Mouse (Mus musculus): ENCODE results near the gene Mrgprd. TPM values are rescaled to one million over a fixed set of nuclear protein-coding genes. Genes with fewer than 3 reads are reported as not detected.

The Mrgprd gene
- total RNA-seq (2012; rRNA removed) (not detected in 2 replicates), total RNA-seq (2014; rRNA removed) (not detected in 2 replicates), polyA plus RNA-seq (2012; ENCODE audit: insufficient read length, low read depth) (not detected in 2 replicates)

GRCm38 (mm10) chr7:145314785-145315411, at the start of gene Mrgprd:
Mrgprd (plus strand) TSS chr7:145314835.
- no peaks in the 10 kb centered on the region for H3K9me3 ChIP-seq (replicated peaks; ENCODE audit: low read length)
- H3K27me3 ChIP-seq (replicated peaks): peaks cover 62% of the 10 kb centered on the region
- H3K79me2 ChIP-seq (replicated peaks; ENCODE audit: control insufficient read depth, extremely low read depth, insufficient read depth, poor library complexity, severe bottlenecking): no peaks in the 10 kb centered on the region
- no peak for DNase-seq (ENCODE audit: extremely low read depth)
- no peak within 1 kb of the TSS for H3K4me2 ChIP-seq (ENCODE audit: insufficient read depth, low read depth, poor library complexity, severe bottlenecking)
- H3K4me1 ChIP-seq (ENCODE audit: control insufficient read depth in 1 of 2, insufficient read depth in 2 of 2): peaks cover under 1 to 11% of the 10 kb centered on the region in 2 experiments; a peak in 3 of 4 replicates
- no peak within 1 kb of the TSS for H3K27ac ChIP-seq (ENCODE audit: insufficient read depth, low read depth)
- no peaks in the 10 kb centered on the region for H3K36me3 ChIP-seq (replicated peaks in 1 of 2; ENCODE audit: control insufficient read depth in 1 of 2, insufficient read depth in 1 of 2, low read length in 1 of 2)
- no peak within 1 kb of the TSS for H3K4me3 ChIP-seq (replicated peaks in 1 of 3; ENCODE audit: low read depth in 2 of 3, low read length in 2 of 3, poor library complexity in 1 of 3)
- dilution Hi-C loops (cut with MboI; ENCODE audit: extremely low pct_ligation_motif_present, extremely low pct_unique_long_range_greater_than_20kb, low sequenced_read_pairs): no loop called here
- H3K9ac ChIP-seq (ENCODE audit: insufficient read depth, low read depth): no peak within 1 kb of the TSS
- no peak for TF ChIP-seq JUN (IDR thresholded peaks at IDR 0.05; ENCODE audit: insufficient read depth, low read depth, low read length)
- TF ChIP-seq USF2 (conservative IDR thresholded peaks at IDR 0.05; ENCODE audit: low read depth, low read length): no peak
- in situ Hi-C loops (cut with MboI; ENCODE audit: low pct_ligation_motif_present, low pct_unique_long_range_greater_than_20kb, low sequenced_read_pairs): no loop called here

GRCm38 (mm10) chr7:145266011-145266410, 48.6 kb upstream of the Mrgprd start:
- H3K4me2 ChIP-seq (ENCODE audit: insufficient read depth, low read depth, poor library complexity, severe bottlenecking): no peak overlapping the region
- peaks cover 0 to 14% of the 10 kb centered on the region in 2 experiments; a peak in 2 of 4 replicates for H3K4me1 ChIP-seq (ENCODE audit: control insufficient read depth in 1 of 2, insufficient read depth in 2 of 2)
- TF ChIP-seq TCF12 (IDR thresholded peaks at IDR 0.05; ENCODE audit: low read depth, low read length): no peak
- TF ChIP-seq MEF2A (IDR thresholded peaks at IDR 0.05; ENCODE audit: borderline replicate concordance, low read depth, low read length): no peak
- TF ChIP-seq CHD2 (IDR thresholded peaks at IDR 0.05; ENCODE audit: low read length): no peak
- H3K27ac ChIP-seq (ENCODE audit: insufficient read depth, low read depth): no peak overlapping the region
- DNase-seq (ENCODE audit: extremely low read depth): no peak
- no peaks in the 10 kb centered on the region for H3K79me2 ChIP-seq (replicated peaks; ENCODE audit: control insufficient read depth, extremely low read depth, insufficient read depth, poor library complexity, severe bottlenecking)
- no peak overlapping the region for H3K4me3 ChIP-seq (replicated peaks in 1 of 3; ENCODE audit: low read depth in 2 of 3, low read length in 2 of 3, poor library complexity in 1 of 3)
- H3K36me3 ChIP-seq (replicated peaks in 1 of 2; ENCODE audit: control insufficient read depth in 1 of 2, insufficient read depth in 1 of 2, low read length in 1 of 2): peaks cover 41 to 96% of the 10 kb centered on the region in 2 experiments
- H3K9me3 ChIP-seq (replicated peaks; ENCODE audit: low read length): no peaks in the 10 kb centered on the region
- dilution Hi-C loops (cut with MboI; ENCODE audit: extremely low pct_ligation_motif_present, extremely low pct_unique_long_range_greater_than_20kb, low sequenced_read_pairs): no loop called here
- in situ Hi-C loops (cut with MboI; ENCODE audit: low pct_ligation_motif_present, low pct_unique_long_range_greater_than_20kb, low sequenced_read_pairs): no loop called here
- H3K9ac ChIP-seq (ENCODE audit: insufficient read depth, low read depth): no peak overlapping the region
- H3K27me3 ChIP-seq (replicated peaks): no peaks in the 10 kb centered on the region

DNA sequence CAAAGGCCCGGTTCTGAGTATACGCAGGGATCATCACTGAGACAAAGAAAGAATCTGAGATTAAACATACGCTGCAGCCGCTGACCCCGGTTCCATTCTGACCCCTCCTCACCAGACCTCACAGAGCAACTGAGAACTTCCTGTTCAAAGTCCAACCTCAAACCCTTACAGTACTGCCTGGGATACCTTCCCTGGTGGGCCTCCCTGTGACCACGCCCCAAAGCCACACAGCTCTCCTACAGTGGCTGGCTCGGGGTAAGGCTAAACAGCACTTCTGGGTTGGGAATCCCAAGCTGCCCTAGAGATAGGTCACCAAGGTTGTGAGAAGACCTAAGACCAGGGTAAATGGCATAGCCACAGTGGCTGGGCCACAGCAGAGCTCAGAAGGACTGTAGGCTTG, 45.7 kb upstream of the Mrgprd start:
- no peaks in the 10 kb centered on the region for H3K27me3 ChIP-seq (replicated peaks)
- dilution Hi-C loops (cut with MboI; ENCODE audit: extremely low pct_ligation_motif_present, extremely low pct_unique_long_range_greater_than_20kb, low sequenced_read_pairs) (no loop called here), in situ Hi-C loops (cut with MboI; ENCODE audit: low pct_ligation_motif_present, low pct_unique_long_range_greater_than_20kb, low sequenced_read_pairs) (no loop called here)
- H3K27ac ChIP-seq (ENCODE audit: insufficient read depth, low read depth): no peak overlapping the region
- no peak overlapping the region for H3K4me2 ChIP-seq (ENCODE audit: insufficient read depth, low read depth, poor library complexity, severe bottlenecking)
- peaks cover 0 to 14% of the 10 kb centered on the region in 2 experiments; a peak in 3 of 4 replicates for H3K4me1 ChIP-seq (ENCODE audit: control insufficient read depth in 1 of 2, insufficient read depth in 2 of 2)
- DNase-seq (ENCODE audit: extremely low read depth): no peak
- no peaks in the 10 kb centered on the region for H3K79me2 ChIP-seq (replicated peaks; ENCODE audit: control insufficient read depth, extremely low read depth, insufficient read depth, poor library complexity, severe bottlenecking)
- no peaks in the 10 kb centered on the region for H3K9me3 ChIP-seq (replicated peaks; ENCODE audit: low read length)
- TF ChIP-seq ZMIZ1 (IDR thresholded peaks at IDR 0.05; ENCODE audit: low read depth, low read length) (no peak), NELFE (IDR thresholded peaks at IDR 0.05; ENCODE audit: low read depth, low read length) (no peak), ETS1 (conservative IDR thresholded peaks at IDR 0.05; ENCODE audit: low read depth, low read length) (no peak), PAX5 (IDR thresholded peaks at IDR 0.05; ENCODE audit: low read length) (no peak), GABPA (IDR thresholded peaks at IDR 0.05; ENCODE audit: insufficient replicate concordance, low read depth, low read length) (no peak), JUN (IDR thresholded peaks at IDR 0.05; ENCODE audit: insufficient read depth, low read depth, low read length) (no peak), MEF2A (IDR thresholded peaks at IDR 0.05; ENCODE audit: borderline replicate concordance, low read depth, low read length) (no peak), POLR2A (IDR thresholded peaks at IDR 0.05; ENCODE audit: low read depth, low read length) (no peak), CHD1 (IDR thresholded peaks at IDR 0.05; ENCODE audit: low read depth, low read length) (no peak), TBP (conservative IDR thresholded peaks at IDR 0.05; ENCODE audit: low read depth, low read length) (no peak), ELF1 (IDR thresholded peaks at IDR 0.05; ENCODE audit: low read depth, low read length) (no peak), E2F4 (IDR thresholded peaks at IDR 0.05; ENCODE audit: insufficient replicate concordance, low read depth, low read length) (no peak)
- H3K4me3 ChIP-seq (replicated peaks in 1 of 3; ENCODE audit: low read depth in 2 of 3, low read length in 2 of 3, poor library complexity in 1 of 3): no peak overlapping the region
- peaks cover 61 to 100% of the 10 kb centered on the region in 2 experiments for H3K36me3 ChIP-seq (replicated peaks in 1 of 2; ENCODE audit: control insufficient read depth in 1 of 2, insufficient read depth in 1 of 2, low read length in 1 of 2)
- no peak overlapping the region for H3K9ac ChIP-seq (ENCODE audit: insufficient read depth, low read depth)
